Mouse (Mus musculus) spleen, embryonic (tissue): ENCODE measurements around the gene Msrb3.

ENCODE experiments used
- CTCF ChIA-PET: fragments of 350-600 bp; sonication (Branson Sonifier 250); formaldehyde crosslinking; loops from one replicate; lab custom pipeline; 2022; lab: Charles Lee

Gene Msrb3

DNA sequence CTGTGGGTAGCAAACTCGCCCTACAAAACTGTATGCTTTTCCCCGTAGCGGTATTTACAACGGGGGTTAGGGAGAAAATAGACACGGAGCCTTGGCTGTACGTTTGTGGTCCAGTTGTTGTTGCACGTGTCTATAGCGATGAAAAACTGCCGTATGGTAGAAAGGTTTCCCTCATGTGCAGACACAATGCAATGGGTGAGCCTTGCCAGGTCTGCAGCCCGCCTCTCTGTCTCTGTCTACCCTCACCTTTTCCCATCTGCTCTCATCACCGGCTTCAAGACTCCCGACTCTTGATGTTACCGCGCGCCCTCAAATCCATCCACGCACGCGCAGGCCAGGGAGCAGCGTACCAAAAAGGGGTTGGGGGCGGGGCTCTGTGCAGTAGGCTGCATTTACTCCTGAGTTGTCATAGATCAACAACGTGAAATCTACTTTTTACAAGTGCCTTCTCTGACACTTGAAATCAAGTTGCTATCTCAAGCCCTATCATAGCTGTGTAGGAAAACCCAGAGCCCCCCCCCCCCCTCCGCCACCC, 29.6 kb downstream of the Msrb3 start:
- CTCF ChIA-PET, result no interaction called here

DNA sequence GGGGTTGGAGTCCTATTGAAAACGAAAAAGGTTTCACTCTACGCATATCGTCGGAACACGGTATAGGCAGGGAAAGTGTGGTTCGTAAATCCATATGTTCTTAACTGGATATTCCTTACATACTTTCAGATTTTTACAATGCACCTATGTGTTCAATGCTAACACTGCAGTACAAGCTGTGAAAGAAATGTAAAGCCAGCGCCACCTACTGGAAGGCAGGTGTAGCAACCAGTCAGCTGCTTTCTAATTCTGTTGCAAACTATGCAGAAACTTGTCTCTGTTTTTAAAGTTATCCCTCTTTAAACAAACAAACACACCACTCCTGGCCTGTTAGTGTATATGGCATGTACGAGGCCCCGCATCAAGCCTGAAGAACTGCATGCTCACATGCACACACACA, 34.5 kb downstream of the Msrb3 start:
- CTCF ChIA-PET, result interaction anchor here (0.7 kb wide), 1 partner anchor 281 kb away, joined by 6 read pairs; no protein-coding TSS in a partner anchor

DNA sequence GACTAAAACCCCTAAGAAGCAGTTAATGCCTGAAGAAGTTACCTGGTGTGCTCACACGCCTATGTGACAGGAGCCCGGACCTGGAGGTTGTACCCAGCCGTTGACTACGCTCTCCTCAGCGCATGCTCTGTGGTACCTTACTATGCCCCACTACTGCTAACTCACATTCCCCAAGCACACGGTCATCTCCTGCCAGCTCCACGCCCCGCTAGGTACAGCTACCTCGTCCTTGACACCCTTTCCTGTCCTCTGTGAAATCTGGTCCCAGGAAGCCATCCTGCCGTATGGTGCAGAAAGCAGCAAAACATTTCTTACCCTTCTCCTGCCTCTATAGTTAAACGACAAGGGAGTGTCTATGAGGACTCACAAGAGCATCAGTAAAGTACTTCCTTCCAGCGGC, 37.2 kb downstream of the Msrb3 start:
- CTCF ChIA-PET, result no interaction called here

DNA sequence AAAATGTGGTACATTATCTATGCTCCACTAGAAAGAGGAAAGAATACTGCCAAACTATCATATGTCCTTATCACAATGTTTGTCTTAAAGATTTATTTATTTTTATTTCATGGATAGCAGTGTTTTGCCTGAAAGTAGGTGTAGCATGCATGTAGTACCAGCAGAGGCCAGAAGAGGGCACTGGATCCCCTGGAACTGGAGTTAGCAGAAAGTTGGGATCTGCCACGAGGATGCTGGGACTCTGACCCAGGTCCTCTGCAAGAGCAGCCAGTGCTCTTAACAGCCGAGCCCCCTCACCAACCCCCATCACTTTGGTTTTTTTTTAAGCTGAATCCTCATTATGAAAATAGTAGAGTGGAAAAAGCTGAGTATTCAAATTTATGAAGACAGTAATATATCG, 37.7 kb downstream of the Msrb3 start:
- CTCF ChIA-PET, result no interaction called here

DNA sequence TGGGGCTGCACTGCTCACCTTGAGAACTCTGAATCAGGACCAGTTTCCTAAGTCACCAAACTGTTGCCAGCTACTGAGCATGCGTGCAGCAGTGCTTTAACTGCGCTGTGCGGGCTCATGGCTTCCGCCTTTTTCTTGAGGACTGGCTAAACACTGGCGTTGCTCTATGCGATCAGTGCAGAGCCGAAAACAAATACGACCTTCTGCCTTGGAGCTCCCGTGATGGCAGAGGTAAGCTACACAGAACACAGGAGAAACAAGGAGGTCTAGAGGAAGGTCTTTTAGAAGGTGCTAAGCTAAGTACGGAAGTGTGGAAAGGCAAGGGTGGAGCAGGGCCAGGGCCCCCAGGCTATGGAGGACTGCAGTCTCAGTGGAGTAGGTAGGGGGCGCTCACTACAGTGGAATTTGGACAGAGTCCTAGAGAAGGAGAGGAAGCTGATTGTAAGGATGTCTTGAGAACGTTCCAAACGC, 41.3 kb downstream of the Msrb3 start:
- CTCF ChIA-PET, result interaction anchor here (0.5 to 0.6 kb wide), 3 partner anchors 113 to 413 kb away, joined by 5 to 10 read pairs (median 5); no protein-coding TSS in a partner anchor

DNA sequence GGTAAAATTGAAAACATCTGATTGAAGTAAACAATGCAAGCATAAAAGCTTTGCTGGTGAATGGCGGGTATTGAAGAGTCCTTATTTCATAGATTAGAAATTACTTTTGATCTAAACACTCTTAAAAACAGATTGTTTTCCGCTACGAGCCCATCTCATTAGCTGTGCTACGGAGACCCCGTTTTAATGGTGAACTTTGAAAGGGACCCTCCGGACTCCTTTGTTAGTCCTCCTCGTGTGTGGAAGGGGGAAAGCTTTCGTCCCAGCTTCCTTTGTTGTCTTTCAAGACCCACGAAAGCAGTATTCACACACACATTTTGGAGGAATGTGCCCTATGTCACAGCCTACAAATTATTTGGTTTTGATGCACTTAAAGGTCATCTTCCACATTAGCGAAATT, 44.6 kb downstream of the Msrb3 start:
- CTCF ChIA-PET, result no interaction called here

DNA sequence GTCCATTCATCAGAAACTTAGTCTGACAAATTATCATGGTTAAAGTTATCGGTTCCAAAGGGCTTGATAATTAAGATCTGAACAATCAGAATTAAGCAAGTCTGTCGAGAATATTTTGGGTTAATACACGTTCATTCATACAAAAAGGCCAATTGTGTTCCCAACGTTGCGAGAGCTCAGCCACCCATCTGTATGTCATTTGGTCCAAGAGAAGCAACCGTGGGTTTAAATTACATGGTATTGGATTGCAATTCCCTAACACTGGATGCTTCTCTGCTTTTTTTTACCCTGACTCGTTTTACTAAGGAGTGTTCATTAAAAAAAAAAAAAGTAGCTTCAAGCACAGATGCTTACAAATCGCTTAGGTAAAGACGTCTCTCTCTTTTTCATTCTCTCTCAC, 45.1 kb downstream of the Msrb3 start:
- CTCF ChIA-PET, result no interaction called here

DNA sequence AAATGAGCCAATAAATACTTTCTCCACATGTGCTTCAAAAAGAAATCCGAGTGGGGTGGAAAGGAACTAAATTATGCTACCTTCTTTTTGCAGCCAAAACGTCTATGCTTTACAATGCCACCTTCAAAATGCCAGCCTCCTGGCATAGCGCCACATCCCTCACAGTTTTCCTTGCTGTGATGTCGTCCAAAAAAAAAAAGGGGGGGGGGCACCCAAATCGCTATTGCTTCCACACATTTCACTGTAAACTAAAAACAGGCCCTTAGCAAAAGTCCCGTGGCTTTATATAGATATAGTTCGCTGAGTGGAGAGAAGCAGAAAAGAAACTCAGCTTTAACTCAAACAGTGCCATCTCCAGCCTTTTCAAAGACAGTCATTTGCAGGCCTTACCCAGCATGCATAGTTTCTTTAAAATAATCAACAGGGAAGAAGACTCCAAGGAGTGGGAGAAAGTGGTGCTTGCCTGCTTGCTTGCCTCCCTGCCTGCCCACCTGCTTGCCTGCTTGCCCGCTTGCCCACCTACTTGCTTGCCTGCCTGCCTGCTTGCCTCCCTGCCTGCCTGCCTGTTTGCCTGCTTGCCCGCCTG, 47.6 kb downstream of the Msrb3 start:
- CTCF ChIA-PET, result no interaction called here

DNA sequence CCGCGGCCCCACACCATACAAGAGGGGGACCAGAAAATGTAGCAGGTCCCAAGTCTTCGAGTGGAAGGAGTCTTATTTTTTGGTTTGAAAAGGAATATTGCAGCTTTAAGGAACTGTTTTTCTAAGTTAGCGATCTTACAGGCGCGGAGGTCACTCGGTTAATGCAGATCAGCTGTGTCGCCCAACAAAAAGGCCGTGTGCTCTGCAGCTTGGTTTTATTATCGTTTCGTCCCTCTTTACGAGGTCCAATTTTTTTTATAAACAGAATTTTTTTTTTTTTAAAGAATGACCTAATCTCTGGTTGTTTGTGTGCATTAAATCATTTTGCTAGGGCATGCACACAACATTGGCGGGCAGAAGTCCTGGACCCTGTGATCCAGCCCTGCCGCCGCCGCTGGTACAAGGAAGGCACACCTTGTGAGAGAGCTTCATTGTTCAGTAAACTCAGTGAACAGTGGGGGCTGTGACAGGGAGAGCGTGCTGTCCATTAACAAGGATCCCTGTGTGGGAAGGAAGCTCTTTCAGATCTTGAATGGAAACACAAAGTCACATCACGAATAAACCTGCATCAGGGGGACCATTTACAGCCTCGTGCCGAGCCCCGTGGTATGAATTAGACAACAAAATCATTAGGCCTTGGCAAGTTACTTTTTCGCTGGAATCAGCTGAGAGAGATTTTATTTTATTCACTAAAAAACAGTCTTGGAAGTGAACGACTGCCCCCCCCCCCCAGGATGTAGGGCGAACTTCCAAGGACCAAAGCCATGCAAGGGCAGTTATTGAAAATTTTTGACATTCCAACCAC, 48.3 kb downstream of the Msrb3 start:
- CTCF ChIA-PET, result no interaction called here

DNA sequence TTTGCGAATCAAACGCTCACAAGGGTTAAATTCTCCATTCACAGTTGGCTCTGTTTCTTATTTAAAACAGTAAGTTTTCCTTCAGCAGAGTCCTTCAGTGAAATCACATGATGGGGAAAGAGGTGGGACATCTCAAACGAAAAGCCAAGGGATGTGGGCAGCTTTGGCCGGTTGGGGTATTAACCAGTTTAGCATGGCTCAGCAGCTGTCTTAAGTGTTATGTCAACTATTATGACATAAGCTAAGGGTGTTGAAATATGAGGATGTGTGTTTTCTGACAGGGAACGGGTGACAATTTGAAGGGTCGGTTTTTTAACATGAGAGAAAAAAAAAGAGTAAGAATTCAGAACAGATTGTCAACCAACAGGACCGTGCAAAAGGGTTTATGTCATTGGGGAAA, 50.2 kb downstream of the Msrb3 start:
- CTCF ChIA-PET, result interaction anchor here (0.7 kb wide), 1 partner anchor 184 kb away, joined by 3 read pairs; no protein-coding TSS in a partner anchor

DNA sequence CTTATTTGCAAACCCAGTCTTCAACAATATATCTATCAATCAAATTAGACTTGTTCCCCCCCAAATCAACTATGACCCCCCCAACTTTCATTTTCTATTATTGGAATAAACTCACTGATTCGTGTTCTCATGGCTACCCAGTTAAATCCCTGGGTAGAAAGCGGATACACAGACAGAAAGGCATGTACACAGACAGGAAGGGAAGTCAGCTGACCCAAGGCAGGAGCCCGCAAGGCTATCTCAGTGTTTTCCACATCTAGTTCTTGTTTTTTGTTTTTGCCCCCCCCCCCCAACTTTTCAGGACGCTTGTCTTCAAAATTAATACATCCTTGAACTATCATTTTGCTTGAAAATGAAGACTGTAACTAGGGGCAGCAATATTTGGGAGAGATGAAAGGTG, 51.1 kb downstream of the Msrb3 start:
- CTCF ChIA-PET, result no interaction called here

DNA sequence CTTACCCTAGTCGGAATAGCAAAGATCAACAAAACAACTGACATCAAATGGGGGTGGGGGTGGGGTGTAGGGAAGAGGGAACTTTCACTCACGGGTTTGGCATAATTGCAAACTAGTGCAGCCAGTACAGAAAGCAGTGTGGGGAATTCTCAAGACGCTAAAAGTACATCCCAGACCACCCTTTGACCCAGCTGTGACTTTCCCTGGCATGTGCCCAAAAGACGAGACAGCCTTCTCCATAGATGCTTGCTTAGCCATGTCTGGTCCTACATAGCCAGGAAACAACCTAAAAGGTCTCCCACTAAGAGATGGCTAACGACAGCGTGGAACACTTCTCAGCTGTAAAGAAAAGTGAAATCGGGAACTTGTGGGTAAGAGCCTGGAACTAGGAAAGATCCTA, 58.9 kb downstream of the Msrb3 start:
- CTCF ChIA-PET, result interaction anchor here (0.6 kb wide), 1 partner anchor 51 kb away, joined by 4 read pairs; no protein-coding TSS in a partner anchor

DNA sequence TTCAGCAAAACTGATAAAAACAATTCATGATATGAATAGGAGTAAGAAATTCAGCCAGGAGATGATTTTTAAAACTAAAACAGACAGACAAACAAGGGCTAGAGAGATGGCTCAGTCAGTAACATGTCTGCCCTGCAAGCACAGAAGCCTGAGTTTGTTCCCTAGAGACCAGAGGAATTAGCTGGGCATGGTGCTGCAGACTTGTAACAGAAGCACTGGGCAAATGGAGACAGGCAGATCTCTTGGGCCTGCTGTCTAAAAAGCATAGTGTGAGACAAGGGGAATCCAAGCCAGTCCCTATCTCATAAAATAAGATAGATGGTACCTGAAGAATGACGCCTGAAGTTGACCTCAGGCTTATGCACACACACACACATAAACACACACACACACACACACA, 64.4 kb downstream of the Msrb3 start:
- CTCF ChIA-PET, result no interaction called here

DNA sequence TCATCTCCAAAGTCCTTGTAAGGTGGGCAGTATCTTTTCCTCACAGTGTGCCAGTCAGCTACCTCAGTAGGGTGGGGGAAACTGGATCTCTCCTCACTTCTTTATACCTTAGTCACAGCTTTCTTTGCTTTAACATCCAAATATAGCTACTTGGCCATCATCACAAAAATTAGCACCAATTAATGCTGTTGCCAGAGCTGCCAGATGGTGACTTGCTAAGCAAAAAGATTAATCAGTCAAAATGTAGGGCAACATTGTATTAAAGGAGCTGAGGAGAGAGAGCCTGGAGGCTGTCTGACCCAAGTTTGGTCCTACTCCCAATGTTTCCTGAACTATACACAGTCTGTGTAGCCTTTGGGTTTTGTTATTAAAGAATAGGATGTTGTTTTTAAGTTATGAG, 65.1 kb downstream of the Msrb3 start:
- CTCF ChIA-PET, result interaction anchor here (0.6 kb wide), 1 partner anchor 178 kb away, joined by 3 read pairs; no protein-coding TSS in a partner anchor

DNA sequence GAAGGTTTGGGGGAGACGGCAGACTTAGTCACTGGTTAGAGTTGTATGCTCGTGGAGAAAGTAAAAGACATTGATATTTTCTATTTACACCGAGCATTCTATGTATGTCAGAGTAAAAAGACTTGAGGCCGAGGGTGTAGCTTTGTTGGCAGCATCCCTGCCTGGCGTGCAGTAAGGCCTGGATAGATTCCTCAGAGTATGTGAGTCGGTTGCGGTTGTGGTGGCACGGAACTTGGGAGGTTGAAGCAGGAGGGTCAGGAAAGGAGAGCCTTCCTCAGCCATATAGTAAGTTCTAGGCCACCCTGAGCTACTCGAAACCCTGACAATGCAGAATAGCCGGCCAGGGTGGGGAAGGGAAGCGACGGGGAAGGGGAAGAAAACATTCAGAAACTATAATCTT, 71.1 kb downstream of the Msrb3 start:
- CTCF ChIA-PET, result no interaction called here

DNA sequence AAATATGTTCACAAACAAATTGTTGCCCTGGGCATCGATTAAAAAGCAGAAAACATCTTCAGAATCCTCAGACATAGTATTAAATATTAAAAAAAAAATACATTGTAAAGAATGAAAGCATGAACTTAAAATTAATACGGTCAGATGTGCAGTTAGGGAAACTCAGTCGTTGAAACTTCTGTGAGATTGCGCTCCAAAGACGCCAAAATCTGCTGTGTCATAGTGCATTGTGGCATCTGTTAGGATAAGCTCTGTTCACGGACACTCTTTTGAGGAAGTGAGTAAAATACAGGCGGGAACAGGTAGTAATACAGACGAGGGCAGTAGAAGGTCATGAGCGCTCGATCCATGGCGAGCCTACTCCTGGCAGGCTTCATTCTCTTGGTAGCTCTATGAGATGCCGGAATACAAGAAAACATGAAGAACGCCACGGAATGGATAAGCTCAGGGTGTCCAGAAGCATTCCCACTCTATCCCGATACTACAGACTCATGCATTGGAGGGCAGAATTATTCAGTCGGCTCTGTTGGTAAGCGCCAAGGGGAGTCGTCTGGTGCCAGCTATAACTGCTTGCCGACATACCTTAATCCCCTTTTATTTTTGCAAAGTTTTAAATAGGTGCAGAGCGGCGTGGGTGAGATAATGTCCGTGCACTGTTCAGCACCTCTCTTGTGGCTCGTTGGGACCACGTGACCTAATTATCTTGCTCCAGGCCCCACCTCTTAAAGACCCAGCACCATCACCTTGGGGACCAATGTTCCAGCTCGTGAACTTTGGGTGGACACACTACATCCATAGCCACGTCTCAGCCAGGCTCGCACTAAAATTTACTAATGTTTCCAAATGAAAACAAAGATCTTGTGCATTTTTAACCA, 71.9 kb downstream of the Msrb3 start:
- CTCF ChIA-PET, result no interaction called here

DNA sequence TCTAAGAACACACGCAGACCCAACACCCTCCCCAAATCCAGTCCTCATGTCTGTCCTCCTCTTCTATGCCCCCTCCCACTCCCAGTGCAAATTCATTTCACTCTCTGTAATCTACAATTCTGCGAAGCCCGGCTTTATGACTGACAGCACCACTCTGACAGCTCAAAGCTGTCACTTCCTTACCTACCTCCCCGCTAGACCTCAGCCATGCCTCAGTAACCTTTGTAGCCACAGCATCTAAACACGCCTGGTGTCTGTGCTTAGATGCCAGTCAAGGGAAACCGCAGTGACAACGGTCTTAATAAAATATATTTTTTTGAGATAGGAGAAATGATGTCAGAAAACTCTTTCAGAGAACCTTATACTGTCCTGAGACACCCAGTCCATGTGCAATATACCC, 72.5 kb downstream of the Msrb3 start:
- CTCF ChIA-PET, result no interaction called here

DNA sequence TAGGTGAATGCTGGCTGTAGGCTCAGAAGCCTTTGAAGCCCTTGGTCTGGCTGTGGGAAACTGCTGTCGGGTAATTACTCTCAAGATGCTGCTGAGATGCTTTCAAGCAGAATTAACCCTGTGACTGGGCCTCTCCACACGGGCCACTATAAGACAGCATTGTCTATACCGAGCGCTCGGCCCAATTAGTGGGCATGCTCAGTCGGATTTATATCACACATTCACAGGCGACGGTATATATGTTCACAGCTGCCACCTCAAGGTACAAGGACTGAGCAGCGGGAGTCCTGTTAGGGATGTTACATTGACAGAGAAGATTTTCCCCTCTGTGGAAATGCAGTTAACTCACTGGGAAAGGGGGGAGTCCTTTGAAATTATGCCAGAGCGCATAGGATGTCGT, 73.3 kb downstream of the Msrb3 start:
- CTCF ChIA-PET, result no interaction called here

DNA sequence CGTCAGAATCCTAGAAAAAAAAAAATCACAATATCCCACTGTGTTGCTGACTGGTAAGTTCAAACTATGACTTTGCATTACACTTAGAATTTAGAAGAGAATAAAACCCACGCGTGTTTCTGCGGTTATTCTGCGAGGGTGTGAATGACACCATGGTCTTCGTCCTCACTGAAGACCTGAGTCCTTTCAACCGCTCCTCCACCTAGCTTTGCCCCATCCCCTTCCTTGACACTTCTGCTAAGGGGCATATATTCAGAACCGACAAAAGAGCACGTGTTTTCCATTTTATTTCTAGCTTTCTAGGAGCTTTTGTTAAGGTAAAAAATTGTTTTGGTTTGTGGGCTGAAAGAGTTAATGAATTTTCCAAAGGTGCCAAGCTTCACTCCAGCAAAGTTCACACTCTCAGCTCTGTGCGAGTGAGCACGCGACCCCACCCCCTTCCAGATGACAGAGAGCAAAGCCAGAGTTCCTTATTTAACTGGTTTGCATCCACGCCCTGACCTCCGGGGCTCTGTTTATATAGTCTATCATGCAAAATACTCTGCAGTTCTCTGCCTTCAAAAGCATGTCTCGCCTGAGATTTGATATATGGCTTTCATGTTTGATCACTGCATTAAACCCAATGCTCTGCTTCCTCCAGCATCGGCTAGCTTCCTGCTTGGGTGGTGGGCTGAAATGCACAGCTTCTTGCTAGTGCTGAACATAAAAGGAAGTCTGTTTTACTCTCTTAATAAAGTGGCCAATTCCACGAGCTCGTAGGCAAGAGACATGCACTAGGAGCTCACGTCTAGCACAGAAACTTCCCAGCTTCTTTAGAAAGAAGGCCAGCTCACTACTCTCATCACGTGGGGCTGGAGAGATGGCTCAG, 77.2 kb downstream of the Msrb3 start:
- CTCF ChIA-PET, result no interaction called here

DNA sequence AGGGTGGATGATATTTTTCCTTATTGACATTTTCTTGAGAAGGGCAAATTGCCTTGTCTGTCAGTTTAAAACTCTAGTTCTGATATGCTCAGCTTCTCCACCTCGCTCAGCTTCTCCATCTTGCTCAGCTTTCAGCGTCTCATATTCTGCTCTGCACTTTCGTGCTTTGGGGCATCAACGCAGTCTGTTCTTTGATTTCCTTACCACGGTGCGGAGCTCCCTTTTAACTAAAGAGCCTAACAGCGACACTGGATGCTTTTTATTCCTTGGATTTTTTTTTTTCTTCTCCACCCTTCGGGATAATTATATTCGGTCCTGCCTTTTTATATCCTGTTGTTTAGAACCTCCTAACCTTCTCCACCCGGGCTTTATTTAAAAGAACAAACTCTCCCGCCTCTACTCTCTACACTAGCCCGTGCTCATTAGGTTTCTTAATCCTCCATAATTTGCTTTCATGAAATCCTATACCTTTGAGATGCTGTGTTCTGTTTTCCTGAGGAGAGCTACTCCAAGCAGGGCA, 78.1 kb downstream of the Msrb3 start:
- CTCF ChIA-PET, result no interaction called here

DNA sequence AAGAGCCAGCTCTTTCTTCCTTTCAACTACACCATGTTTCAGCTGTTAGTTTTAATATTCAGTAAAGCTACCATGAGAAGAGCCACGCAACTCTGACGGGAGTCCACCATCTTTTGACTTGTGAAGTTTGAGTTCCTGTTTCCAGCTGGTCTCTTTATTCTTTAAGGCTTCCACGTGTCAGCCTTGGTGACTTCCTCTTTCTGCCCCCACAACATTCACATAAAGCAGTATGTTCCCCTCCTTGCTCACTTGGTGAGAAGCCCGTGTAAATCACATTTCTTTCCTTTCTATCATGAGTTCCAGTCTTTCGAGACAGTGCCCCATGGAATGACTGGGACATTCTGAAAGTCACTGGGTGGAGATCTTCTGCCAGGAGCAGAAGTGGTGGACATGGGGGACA, 83.6 kb downstream of the Msrb3 start:
- CTCF ChIA-PET, result no interaction called here
